Mouse (Mus musculus) gastrocnemius, adult 2 months (tissue): Measurements from ENCODE around the gene Wls. TPM values are rescaled to one million over a fixed set of nuclear protein-coding genes. Genes with fewer than 3 reads are reported as not detected.
A peak's percentile ranks its signal among the peaks of the same experiment; 100 is the strongest.

Source experiments
- DNase-seq: peaks from one replicate; pipeline ENCODE4 v3.0.0; 2022
- H3K27ac ChIP-seq: fragments of 200-600 bp; 2 replicates; pipeline ENCODE4 v1.8.1; 2022; ENCODE audit warnings: mild to moderate bottlenecking
- H3K4me3 ChIP-seq: fragments of 200-600 bp; 2 replicates; pipeline ENCODE4 v1.8.1; 2022; ENCODE audit warnings: mild to moderate bottlenecking, moderate library complexity
- CTCF ChIP-seq: fragments of 200-600 bp; IDR thresholded peaks from 2 replicates; pipeline ENCODE4 v1.8.1; 2022; ENCODE audit warnings: antibody characterized with exemption, mild to moderate bottlenecking, moderate library complexity
- intact Hi-C: fragments of 180-260 bp; cut with DNase I; formaldehyde crosslinking; loops from one replicate; pipeline ENCODE4 v1.15.1; 2025
- long read RNA-seq, 2 experiments: library from polyadenylated mRNA; stranded (forward); transcript quantifications; one replicate each; pipeline ENCODE4 v2.0.0; 2021
- total RNA-seq, 2 experiments: library from RNA; stranded (reverse); gene quantifications; 2 replicates each; pipeline ENCODE4 v1.2.3; 2021

The Wls gene
- 10 to 100 TPM; 21.0 to 24.3 TPM for total RNA-seq
- long read RNA-seq, experiment 1, transcript Wls-201 (12 exons, 3,559 nt): major isoform, 10 of 12 reads
- long read RNA-seq, experiment 1, partial matches to known transcripts: 0 of 12 reads
- long read RNA-seq, experiment 1, other reads (novel, unspliced or antisense): 0 of 12 reads
- long read RNA-seq, experiment 2, transcript Wls-205 (13 exons, 2,050 nt): minor isoform, 5 of 16 reads
- long read RNA-seq, experiment 2, transcript Wls-201 (12 exons, 3,559 nt): major isoform, 10 of 16 reads
- long read RNA-seq, experiment 2, partial matches to known transcripts: 1 of 16 reads
- long read RNA-seq, experiment 2, other reads (novel, unspliced or antisense): 0 of 16 reads

DNA sequence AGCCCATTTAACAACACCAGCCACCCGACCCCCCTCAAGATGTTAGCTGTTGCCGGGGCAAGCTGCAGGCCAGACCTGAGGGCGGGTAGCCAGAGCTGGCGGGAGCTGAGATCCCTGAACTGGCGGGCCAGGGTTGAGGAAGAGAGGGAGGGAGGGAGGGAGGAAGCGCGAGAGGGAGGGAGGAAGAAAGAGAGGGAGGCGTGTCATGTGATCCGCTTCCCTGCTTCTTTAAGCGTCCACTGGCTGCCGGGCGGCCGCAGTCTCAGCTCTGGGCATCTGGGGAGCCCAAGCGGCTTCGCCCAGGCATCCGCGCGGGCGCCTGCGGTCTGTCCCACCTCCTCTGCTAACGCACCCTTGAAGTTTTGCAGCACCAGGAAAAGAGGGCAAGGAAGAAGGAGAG lies at the start of gene Wls:
Gene Wls (plus strand): TSS at position 192 of the 400 bp plus-strand sequence.
- intact Hi-C loops: no loop called here
- H3K4me3 ChIP-seq: peak within 1 kb of the TSS; percentile 87
- H3K27ac ChIP-seq: peak within 1 kb of the TSS; percentile 87
- DNase-seq: peak; percentile 82
- no peak for TF ChIP-seq CTCF

DNA sequence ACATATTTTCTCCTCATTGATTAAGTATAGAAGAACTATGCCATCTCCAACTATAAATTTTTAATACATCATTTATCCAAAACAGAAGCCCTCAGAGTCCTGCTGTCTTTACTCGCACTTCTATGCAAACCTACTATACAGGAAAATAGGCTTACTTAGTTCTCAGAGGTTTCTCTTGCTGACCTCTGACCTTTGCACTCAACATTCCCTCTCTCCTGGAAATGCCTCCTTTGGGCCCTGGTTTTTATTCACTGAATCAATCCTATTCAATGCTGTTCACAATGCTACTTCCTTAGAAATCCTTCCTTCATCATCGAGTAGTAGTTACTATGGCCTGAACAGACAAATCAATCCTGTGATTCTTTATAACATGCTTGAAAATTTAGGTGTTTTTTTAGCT lies 49.7 kb upstream of the Wls start:
- H3K4me3 ChIP-seq: no peak overlapping the region
- DNase-seq: no peak
- TF ChIP-seq CTCF: no peak
- no peak overlapping the region for H3K27ac ChIP-seq
- intact Hi-C loops: no loop called here

DNA sequence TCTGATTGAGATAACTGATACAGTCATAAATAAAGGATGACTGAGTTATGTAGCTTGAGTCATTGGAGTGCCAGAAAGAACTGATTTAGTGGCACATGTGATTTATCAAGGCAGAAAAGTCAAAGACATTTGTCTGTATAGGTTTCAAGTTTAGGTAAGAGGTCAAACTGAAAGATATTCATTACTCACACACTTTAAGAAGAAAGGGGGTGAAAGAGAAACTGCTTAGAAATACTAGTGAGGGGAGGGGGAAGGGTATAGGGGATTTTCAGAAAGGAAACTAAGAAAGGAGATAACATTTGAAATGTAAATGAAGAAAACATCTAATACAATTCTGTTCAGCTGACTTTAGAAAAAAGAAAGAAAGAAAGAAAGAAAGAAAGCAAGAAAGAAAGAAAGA lies 7.9 kb upstream of the Wls start:
- TF ChIP-seq CTCF: no peak
- Histone ChIP-seq H3K4me3 (no peak overlapping the region), H3K27ac (no peak overlapping the region)
- intact Hi-C loops: no loop called here
- DNase-seq: no peak

DNA sequence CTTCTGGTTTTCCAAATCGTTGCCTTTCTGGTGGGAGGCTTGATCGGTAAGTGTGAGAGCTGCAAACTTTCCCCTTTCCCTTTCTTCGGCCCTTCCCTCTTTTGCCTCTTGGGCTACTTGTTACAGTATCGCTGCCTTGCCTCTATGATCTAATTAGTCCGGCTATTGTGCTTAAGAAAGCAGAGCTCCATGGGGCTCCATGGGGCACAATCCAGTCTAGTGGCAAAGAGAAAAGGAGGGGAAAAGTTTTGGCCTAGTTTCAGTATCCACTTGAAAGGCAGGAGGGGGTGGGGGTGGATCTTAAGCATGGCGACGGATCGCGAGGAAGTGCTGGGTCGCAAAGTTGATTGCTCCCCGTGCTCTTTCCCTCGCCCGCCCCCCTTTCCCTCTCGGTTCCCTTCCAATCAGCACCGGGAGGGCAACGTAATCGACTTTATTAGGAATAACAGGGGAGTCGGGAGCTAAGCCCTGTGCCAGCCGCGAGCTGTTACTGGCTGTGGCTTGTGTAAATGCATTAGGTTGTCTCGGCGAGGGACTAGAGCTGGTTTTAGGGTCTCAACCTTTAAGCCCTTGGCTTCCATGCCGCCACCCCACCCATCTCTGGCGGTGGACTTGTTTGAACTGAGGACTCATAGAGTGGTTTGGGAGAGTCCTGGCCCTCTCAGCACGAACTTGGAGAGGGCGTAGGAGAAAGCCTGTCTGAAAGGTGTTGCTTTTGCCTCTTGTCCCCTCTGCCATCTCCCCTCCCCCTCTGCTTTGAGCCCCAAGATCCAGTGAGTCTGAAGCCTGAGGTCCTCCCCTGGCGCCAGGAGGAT lies 737 bp downstream of the Wls start:
- peak; percentile 77 for DNase-seq
- H3K27ac ChIP-seq: peak overlapping the region; percentile 87
- H3K4me3 ChIP-seq: peak overlapping the region; percentile 87
- intact Hi-C loops: loop anchor here (5.0 kb wide), 1 partner anchor 47 kb away; no protein-coding TSS in a partner anchor
- no peak for TF ChIP-seq CTCF

DNA sequence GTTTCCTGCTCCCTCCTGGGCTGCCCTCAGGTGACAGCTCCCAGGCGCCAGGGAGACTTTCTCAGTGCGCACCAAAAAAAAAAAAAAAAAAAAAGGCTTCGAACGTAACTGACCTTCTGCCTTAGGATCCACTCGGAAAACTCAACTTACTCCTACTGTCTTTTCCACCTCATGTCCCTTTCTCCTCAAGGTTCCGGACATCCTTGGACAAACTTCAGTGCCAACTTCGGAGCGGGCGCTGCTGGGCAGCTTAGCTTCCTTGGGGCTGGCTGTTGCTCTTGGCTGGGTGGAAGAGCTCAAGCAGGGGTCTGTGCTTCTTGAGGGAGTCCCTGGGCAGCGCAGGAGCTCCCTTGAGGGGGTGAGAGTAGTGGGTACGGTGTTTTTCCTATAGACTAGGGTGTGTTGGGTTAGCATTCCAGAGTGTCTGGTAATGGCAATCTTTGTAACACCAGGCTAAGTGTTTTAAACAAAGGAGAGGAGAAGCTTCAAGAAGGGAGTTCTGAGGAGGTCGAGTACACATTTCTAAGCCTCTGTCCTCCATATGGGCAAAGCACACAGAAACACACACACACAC lies 1.4 kb downstream of the Wls start:
- no peak for TF ChIP-seq CTCF
- H3K27ac ChIP-seq: peak overlapping the region; percentile 87
- intact Hi-C loops: loop anchor here (5.0 kb wide), 1 partner anchor 46 kb away; no protein-coding TSS in a partner anchor
- H3K4me3 ChIP-seq: peak overlapping the region; percentile 87
- peak; percentile 36 for DNase-seq

DNA sequence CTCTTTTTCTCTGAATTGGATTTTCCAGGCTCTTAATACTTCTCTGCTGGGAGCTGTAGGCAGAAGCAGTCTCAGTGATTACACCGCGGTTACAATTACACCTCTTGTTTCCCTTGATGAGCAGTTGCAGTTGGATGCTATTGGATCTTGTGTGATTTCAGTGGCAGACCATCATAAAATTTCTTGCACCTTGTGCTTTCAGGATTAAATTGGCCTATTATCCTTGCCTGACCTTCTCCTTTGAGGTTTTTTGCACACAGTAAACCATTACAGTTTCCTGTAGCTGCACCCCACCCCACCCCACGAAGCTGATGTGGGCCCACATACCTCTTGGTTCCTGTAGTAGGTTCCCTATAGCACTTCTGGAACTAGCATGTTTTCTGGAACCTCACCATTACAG lies 2.0 kb downstream of the Wls start:
- Histone ChIP-seq H3K4me3 (peak overlapping the region; percentile 87), H3K27ac (peak overlapping the region; percentile 57)
- intact Hi-C loops: loop anchor here (5.0 kb wide), 1 partner anchor 46 kb away; no protein-coding TSS in a partner anchor
- DNase-seq: no peak
- no peak for TF ChIP-seq CTCF

DNA sequence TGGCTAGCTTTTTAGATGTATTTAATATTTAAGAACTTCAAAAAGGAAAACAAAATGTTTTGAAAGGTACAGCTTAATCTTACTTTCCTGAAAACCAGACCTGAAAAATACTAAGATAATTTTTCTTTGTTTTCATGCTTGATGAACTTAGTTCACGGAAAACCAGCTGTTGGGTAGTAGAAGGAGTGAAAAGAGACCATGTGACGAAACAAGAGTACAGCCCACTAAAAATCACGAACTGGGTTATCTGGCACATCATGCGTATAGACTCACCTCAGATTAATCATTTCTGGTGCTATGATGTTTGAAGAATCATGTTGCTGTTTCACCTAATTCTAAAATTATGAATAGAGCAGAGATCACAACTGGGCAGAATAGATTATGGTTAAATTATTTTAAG lies 3.7 kb downstream of the Wls start:
- Histone ChIP-seq H3K27ac (no peak overlapping the region), H3K4me3 (no peak overlapping the region)
- intact Hi-C loops: loop anchor here (5.0 kb wide), 1 partner anchor 44 kb away; no protein-coding TSS in a partner anchor
- no peak for TF ChIP-seq CTCF
- DNase-seq: no peak

DNA sequence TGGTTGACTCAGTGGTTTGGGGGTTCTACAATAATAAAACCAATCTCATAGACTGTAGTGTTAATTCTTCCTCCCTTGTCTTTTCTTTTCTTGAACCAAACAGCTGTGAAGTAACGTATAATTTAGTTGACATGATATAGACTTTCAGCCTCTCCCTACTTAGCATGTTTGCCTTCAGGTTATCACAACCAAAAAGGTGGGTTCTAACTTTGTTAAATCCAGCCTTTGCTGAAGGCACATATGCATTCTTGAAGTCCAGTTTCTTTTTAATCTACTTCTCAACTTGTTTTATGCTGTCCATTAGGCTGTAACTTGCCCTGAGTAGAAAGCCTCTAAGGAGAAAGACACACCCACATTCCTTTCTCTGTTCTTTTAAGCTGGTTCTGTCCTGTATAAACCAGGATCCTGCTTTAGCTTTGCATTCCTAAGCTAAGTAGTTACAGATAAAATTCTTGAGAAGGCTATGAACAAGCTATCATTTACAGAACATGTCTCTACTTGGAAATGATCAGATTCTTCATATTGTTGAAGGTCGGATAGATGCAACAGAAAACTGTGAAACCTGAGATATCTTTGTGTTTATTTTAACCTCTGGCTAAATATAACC lies 8.0 kb downstream of the Wls start:
- no peak for TF ChIP-seq CTCF
- H3K4me3 ChIP-seq: no peak overlapping the region
- intact Hi-C loops: no loop called here
- H3K27ac ChIP-seq: no peak overlapping the region
- DNase-seq: no peak

DNA sequence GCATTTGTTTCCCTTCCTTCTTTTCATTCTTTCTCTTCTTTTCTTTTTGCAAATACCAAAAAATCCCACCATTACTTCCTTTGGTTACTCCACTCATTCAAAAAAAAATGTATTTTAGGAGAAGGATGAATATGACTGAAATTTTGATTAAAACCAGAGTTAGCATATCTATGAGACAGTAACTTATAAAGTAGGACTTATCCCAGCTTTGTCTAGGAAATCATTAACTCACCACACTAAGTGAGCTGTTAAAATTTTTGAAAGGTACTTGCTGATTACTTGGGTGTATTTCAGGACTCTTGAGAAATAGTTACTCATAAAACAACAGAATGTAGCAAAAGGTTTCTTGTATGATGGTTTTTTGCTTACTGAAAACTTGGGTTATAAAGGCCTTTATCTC lies 8.7 kb downstream of the Wls start:
- DNase-seq: no peak
- no peak overlapping the region for H3K4me3 ChIP-seq
- H3K27ac ChIP-seq: no peak overlapping the region
- intact Hi-C loops: no loop called here
- no peak for TF ChIP-seq CTCF

DNA sequence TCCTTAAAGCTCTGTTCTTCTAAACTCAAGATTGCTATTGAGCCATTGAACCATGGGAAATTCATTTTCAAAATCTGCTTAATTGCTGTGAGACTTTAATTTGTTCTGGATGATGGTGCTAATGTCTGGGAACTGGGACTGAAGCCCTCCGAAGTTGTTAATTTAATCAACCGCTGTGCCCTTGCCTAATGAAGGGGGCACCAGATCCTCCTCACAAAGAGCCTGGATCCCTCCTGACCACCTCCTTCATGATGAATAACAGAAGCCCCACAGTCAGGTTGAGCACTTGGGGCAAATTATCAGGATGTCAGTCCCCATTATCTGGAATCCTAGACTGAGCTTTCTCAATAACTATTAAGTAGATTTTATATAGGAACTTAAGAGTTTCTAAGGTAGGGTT lies 12.0 kb downstream of the Wls start:
- Histone ChIP-seq H3K27ac (no peak overlapping the region), H3K4me3 (no peak overlapping the region)
- intact Hi-C loops: no loop called here
- TF ChIP-seq CTCF: no peak
- DNase-seq: no peak

DNA sequence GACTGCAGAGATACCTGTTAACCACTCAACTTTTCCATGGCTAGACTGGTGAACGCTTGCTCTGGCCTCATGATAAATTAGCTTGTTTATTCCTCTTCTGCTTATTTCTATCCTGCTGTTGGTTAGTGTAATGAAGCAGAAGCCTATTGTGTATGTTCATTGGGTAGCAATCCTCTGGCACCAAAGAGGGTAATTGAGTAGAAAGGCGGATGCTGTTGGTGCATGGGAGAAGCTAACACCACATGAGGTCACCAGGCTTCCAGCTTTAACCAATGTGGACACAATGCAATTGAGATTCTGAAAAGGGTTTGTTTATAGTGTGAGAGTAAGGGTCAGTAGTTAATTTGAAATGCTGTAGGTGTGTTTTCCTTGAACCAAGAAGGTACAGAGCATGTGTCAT lies 12.5 kb downstream of the Wls start:
- H3K4me3 ChIP-seq: no peak overlapping the region
- TF ChIP-seq CTCF: no peak
- intact Hi-C loops: no loop called here
- DNase-seq: no peak
- no peak overlapping the region for H3K27ac ChIP-seq

DNA sequence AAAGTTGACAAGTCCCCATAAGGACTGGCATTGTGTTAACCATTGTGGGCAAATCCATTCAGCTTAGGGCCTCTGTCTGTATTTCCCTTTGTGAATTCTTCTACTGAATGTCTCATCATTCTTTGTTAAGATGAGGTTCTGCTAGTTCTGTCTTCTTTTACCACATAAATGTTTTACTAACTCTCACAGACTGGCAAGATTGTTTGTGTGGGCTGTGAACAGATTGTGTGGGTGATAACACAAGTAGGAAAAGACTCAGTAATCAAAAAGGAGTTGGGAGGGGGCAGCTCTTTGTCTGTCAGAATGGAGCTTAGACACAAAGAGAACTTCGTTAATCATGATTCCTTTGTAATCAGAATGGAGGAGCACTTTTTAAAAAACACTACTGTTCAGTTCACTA lies 17.6 kb downstream of the Wls start:
- intact Hi-C loops: no loop called here
- H3K4me3 ChIP-seq: no peak overlapping the region
- H3K27ac ChIP-seq: no peak overlapping the region
- no peak for TF ChIP-seq CTCF
- no peak for DNase-seq
